Mouse (Mus musculus) kidney, adult 2 months (tissue): ENCODE measurements around the gene Unk. TPM values are rescaled to one million over a fixed set of nuclear protein-coding genes. Genes with fewer than 3 reads are reported as not detected.
"Not testable (repeated sequence)": the region's sequence is repeated elsewhere in the genome, so short reads cannot be mapped to it uniquely, and the experiment has no call there.

Experiments used
- DNase-seq: peaks from one replicate; pipeline ENCODE4 v3.0.0; 2021
- H3K27ac ChIP-seq: fragments of 200-500 bp; 2 replicates; pipeline ENCODE4 v1.5.1; 2012; ENCODE audit warnings: low read depth, low read length, control low read depth, inconsistent platforms; ENCODE audit not compliant: insufficient read depth
- H3K27me3 ChIP-seq: fragments of 200-500 bp; replicated peaks from 2 replicates; pipeline ENCODE4 v1.6.1; 2012; ENCODE audit warnings: mild to moderate bottlenecking, moderate library complexity, low read length, inconsistent platforms; ENCODE audit not compliant: control insufficient read depth, insufficient read depth
- H3K36me3 ChIP-seq: fragments of 200-500 bp; 2 replicates; pipeline ENCODE4 v1.6.1; 2012; ENCODE audit warnings: mild to moderate bottlenecking, moderate library complexity, low read length, inconsistent platforms; ENCODE audit not compliant: control insufficient read depth, insufficient read depth
- H3K4me1 ChIP-seq: fragments of 200-500 bp; 2 replicates; pipeline ENCODE4 v1.6.1; 2011; ENCODE audit warnings: low read length; ENCODE audit not compliant: control insufficient read depth, insufficient read depth
- H3K4me3 ChIP-seq: fragments of 200-500 bp; 2 replicates; pipeline ENCODE4 v1.5.1; 2011; ENCODE audit warnings: mild to moderate bottlenecking, low read depth, low read length, control low read depth; ENCODE audit not compliant: insufficient read depth
- CTCF ChIP-seq: fragments of 200-500 bp; conservative IDR thresholded peaks from 2 replicates; pipeline ENCODE4 v1.5.1; 2011; ENCODE audit warnings: low read depth, mild to moderate bottlenecking, control low read depth, low read length, moderate library complexity, mixed read lengths; ENCODE audit not compliant: insufficient read depth, insufficient read length
- POLR2A ChIP-seq: fragments of 200-500 bp; IDR thresholded peaks from one replicate; pipeline ENCODE4 v1.6.1; 2011; ENCODE audit warnings: low read depth, low read length, control low read depth
- whole genome bisulfite sequencing: fragments of 180-500 bp; shearing (Covaris S2); methylation state at CpG from one replicate; pipeline ENCODE4 v1.1.7; 2018; 5-methylcytosine and 5-hydroxymethylcytosine counted together
- polyA plus RNA-seq: library from polyadenylated mRNA; depleted of rRNA; stranded (reverse); fragments of >200 nt; gene quantifications from 2 replicates; pipeline ENCODE4 v1.2.3, GENCODE M21; 2012

The Unk gene
- polyA plus RNA-seq, 1 experiment: 22.1 TPM

- peaks cover 5% of the 10 kb centered on the region; the same call in 1 of the 2 replicates for H3K36me3 ChIP-seq
- H3K27ac ChIP-seq: no peak overlapping the region
- WGBS: 31% methylated on average over 1 of the region's 1 CpGs
- H3K27me3 ChIP-seq: no peaks in the 10 kb centered on the region
- DNase-seq: no peak
- no peaks in the 10 kb centered on the region for H3K4me1 ChIP-seq
- TF ChIP-seq POLR2A: no peak
- TF ChIP-seq CTCF: no peak
- H3K4me3 ChIP-seq: no peak overlapping the region
These were observed 10.7 kb upstream of the Unk start for GRCm38 (mm10) chr11:116019360-116019791.

- H3K36me3 ChIP-seq: peaks cover 5% of the 10 kb centered on the region; the same call in 1 of the 2 replicates
- H3K4me3 ChIP-seq: no peak overlapping the region
- H3K27ac ChIP-seq: no peak overlapping the region
- no peaks in the 10 kb centered on the region for H3K27me3 ChIP-seq
- no peak for DNase-seq
- 71% methylated on average over 2 of the region's 2 CpGs for WGBS
- TF ChIP-seq CTCF: no peak
- TF ChIP-seq POLR2A: no peak
- no peaks in the 10 kb centered on the region for H3K4me1 ChIP-seq
These were observed 10.1 kb upstream of the Unk start for GRCm38 (mm10) chr11:116019976-116020411.

GRCm38 (mm10) chr11:116020519-116020922 lies 9.6 kb upstream of the Unk start:
- TF ChIP-seq POLR2A (no peak), CTCF (0 out of 2 replicates have a peak, but pooled peaks have one; percentile 13)
- H3K4me3 ChIP-seq: no peak overlapping the region
- 26% methylated on average over 1 of the region's 1 CpGs for WGBS
- H3K36me3 ChIP-seq: peaks cover 5% of the 10 kb centered on the region; the same call in 1 of the 2 replicates
- H3K27ac ChIP-seq: no peak overlapping the region
- H3K27me3 ChIP-seq: no peaks in the 10 kb centered on the region
- H3K4me1 ChIP-seq: no peaks in the 10 kb centered on the region
- DNase-seq: no peak

- H3K4me3 ChIP-seq: no peak overlapping the region
- peaks cover 5% of the 10 kb centered on the region; the same call in 1 of the 2 replicates for H3K36me3 ChIP-seq
- H3K4me1 ChIP-seq: no peaks in the 10 kb centered on the region
- no peaks in the 10 kb centered on the region for H3K27me3 ChIP-seq
- DNase-seq: no peak
- 49% methylated on average over 6 of the region's 6 CpGs for WGBS
- H3K27ac ChIP-seq: no peak overlapping the region
- TF ChIP-seq CTCF (no peak), POLR2A (no peak)
These were observed 8.5 kb upstream of the Unk start for GRCm38 (mm10) chr11:116021328-116022220.

GRCm38 (mm10) chr11:116022256-116022780 lies 7.8 kb upstream of the Unk start:
- H3K27ac ChIP-seq: no peak overlapping the region
- WGBS: 11% methylated on average over 4 of the region's 4 CpGs
- peaks cover 5% of the 10 kb centered on the region; the same call in 1 of the 2 replicates for H3K36me3 ChIP-seq
- no peaks in the 10 kb centered on the region for H3K4me1 ChIP-seq
- H3K4me3 ChIP-seq: no peak overlapping the region
- no peak for DNase-seq
- no peaks in the 10 kb centered on the region for H3K27me3 ChIP-seq
- TF ChIP-seq CTCF (no peak), POLR2A (no peak)

GRCm38 (mm10) chr11:116023074-116023770 lies 6.9 kb upstream of the Unk start:
- H3K4me3 ChIP-seq: peak overlapping the region; percentile 73
- WGBS: under 1% methylated on average over 18 of the region's 18 CpGs
- not testable (repeated sequence) for H3K36me3 ChIP-seq, DNase-seq, H3K27me3 ChIP-seq, H3K27ac ChIP-seq, H3K4me1 ChIP-seq
